Mouse (Mus musculus) erythroblast, embryonic 14.5 days (primary cell): Measurements from ENCODE around the gene Twist2.

Experiments used
- GATA1 ChIP-seq: IDR thresholded peaks from 2 replicates; pipeline ENCODE4 v1.6.1; 2012; ENCODE audit warnings: low read length, inconsistent platforms, mixed read lengths
- TAL1 ChIP-seq: IDR thresholded peaks from 3 replicates; pipeline ENCODE4 v1.6.1; 2012; ENCODE audit warnings: low read length, inconsistent platforms, mixed read lengths

- TF ChIP-seq GATA1 (no peak), TAL1 (no peak)
These were observed 44.0 kb upstream of the Twist2 start for GRCm38 (mm10) chr1:91757292-91757691.
